Mouse (Mus musculus) T-helper 17 cell (primary cell): ENCODE results near the gene Rsbn1l.

Experiments
- in situ Hi-C, 2 experiments: fragments of 300-600 bp; cut with MboI, MseI; formaldehyde crosslinking; loops; 1 replicate in 1 of 2; 2 replicates in 1 of 2; pipeline ENCODE4 v1.15.1; 2025; ENCODE audit warnings: high pct_unique_total_duplicates in 2 of 2

Gene Rsbn1l

GRCm38 (mm10) chr5:20950855-20951650 is 5.1 kb downstream of the Rsbn1l start:
- in situ Hi-C loops: loop anchor here in 1 of 2 experiments (10.0 kb wide), 1 partner anchor 104 kb away; the partner anchor contains the start of gene Ptpn12

DNA sequence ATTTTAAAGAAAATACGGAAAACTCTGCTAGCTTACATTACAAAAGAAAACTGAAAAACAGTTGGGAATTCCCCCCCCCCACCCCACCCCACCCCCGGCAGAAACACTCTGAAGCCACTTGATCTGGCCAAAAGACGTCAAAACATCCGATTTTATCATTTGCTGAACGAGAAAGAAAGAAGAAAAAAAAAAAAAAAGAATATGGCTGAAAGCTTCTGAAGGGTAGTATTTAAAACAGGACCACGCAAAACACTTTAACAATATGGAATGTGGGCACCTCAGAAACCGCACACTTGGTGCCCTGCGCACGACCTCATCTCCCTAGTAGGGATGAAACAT is 5.7 kb downstream of the Rsbn1l start:
- in situ Hi-C loops: loop anchor here in 1 of 2 experiments (10.0 kb wide), 1 partner anchor 104 kb away; the partner anchor contains the start of gene Ptpn12

DNA sequence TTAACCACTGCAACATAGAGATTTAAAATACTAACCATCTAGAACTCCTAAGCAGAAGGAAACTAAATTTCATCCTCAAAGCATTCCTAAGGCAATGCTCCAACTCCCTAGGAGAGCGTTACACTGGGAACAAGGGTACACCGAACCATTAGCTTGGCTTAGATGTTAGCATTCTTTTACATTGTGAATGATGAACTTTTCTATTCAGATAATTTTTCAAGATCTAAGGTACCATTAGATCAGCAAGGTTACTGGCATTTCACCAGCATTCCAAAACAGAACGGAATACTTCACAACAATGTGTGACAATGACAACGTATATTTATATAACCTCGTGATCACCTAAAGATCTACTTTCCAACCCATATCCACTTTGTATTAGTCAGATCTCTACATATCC is 6.1 kb downstream of the Rsbn1l start:
- in situ Hi-C loops: loop anchor here in 1 of 2 experiments (10.0 kb wide), 1 partner anchor 105 kb away; the partner anchor contains the start of gene Ptpn12

DNA sequence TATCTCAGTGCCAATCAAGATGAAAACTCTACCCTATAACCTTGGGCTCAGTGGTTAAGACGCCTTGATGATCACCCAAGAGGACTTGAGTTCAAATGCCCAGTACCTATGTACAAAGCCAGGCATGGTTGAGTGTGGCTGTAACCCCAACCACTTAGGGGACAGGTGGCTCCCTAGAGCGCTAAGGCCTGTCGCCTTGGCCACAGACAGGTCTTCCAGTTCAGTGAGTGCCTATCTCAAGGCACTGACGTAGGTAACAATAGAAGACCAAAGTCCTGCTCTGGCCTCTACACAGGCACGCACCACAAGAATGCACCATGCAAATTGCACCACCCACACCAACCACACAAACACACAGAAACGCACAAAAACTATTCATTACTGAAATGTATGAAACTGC is 9.3 kb downstream of the Rsbn1l start:
- in situ Hi-C loops: loop anchor here in 1 of 2 experiments (10.0 kb wide), 1 partner anchor 468 kb away; no protein-coding TSS in a partner anchor

DNA sequence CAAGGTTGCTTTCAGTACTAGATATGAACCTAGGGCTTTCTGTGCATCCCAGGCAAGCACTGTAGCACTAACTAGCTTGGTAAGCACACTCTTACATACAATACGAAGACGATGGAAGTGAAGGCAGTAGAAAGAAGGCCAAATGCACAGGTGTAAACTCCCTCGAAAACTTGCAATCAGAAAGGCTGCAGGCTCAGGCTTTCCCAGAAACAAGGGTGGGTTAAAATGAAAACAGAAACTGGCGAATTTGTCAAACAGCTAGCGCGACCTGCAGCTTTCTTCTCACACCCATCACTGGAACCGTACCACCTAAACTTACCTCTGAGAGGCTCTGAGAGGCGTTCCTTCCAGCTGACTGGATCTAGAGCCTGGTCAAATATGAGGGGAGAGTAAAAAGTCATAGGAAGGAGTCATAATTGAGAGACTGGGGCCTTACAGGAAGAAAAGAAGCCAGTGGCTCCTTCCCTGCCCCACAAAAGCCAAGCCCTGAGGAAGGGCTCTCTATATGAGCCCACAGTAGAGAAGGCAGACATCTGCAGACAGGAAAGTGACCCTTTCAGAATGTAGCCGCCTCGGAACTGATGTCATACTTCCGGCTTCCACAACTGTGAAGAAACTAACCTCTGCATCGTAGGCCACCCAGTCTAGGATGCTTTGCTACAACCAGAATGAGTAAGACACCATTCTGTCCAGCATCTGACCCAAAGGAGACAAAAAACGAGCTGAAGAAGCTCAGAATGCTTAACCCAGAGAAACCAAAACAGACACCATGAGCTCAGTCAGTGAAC is 11.0 kb downstream of the Rsbn1l start:
- in situ Hi-C loops: loop anchor here (5.0 to 10.0 kb wide), 2 partner anchors 102 to 470 kb away; no protein-coding TSS in a partner anchor

DNA sequence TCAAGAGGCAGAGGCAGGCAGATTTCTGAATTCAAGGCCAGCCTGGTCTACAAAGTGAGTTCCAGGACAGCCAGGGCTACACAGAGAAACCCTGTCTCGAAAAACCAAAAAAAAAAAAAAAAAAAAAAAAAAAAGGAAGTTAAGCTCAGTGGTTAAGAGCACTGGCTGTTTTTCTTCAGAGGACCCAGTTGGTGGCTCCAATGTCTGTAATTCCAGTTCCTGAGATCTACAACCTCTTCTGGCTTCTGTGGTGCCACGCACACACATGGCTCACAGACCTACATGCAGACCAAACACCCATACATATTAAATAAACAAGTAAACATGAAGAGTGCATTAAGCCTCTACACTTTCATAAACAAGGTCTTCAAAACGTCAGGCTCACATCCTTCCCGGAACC is 12.4 kb downstream of the Rsbn1l start:
- in situ Hi-C loops: loop anchor here (5.0 to 10.0 kb wide), 2 partner anchors 104 to 471 kb away; no protein-coding TSS in a partner anchor

DNA sequence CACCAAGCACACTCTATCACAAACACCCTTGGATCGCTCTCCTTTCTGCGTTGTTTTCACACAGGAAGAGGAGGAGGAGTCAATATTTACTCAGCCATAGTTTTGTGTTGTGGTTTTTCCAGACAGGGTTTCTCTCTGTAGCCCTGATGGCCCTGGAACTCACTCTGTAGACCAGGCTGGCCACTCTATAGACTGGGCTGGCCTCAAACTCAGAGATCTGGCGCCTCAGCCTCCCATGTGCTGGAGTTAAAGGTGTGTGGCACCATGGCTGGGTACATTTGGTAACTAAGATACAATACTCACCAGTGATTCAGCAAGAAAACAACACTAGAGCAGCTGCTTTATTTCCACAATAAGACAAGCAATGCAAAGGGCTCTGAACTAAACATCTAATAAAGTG is 13.7 kb downstream of the Rsbn1l start:
- in situ Hi-C loops: loop anchor here (5.0 to 10.0 kb wide), 2 partner anchors 105 to 472 kb away; no protein-coding TSS in a partner anchor

GRCm38 (mm10) chr5:20941205-20941604 is 15.0 kb downstream of the Rsbn1l start:
- in situ Hi-C loops: loop anchor here (5.0 to 10.0 kb wide), 2 partner anchors 106 to 474 kb away; no protein-coding TSS in a partner anchor

DNA sequence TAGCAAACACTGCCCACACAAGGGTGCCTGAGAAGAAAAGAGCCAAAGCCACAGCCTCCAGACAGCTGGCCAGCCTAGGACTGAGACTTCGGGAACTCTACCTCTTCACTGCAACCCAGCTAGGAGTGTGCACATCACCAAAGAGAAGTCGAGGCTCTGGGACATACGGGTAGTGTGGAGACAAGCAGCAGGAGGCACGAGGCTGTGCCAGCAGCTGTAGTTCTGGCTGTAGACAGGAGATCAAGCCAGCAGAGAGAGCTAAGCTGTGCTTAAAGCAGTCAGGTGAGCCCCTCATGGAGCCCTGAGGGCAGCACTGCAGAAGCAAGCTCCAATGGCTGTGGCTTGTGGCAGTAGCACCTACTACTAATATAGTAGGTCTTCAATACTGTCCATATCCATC is 15.5 kb downstream of the Rsbn1l start:
- in situ Hi-C loops: loop anchor here (5.0 to 10.0 kb wide), 2 partner anchors 107 to 474 kb away; no protein-coding TSS in a partner anchor

- in situ Hi-C loops: loop anchor here (5.0 to 10.0 kb wide), 2 partner anchors 107 to 475 kb away; no protein-coding TSS in a partner anchor
Measured at GRCm38 (mm10) chr5:20940040-20940571, 16.1 kb downstream of the Rsbn1l start.

GRCm38 (mm10) chr5:20938523-20938922 is 17.7 kb downstream of the Rsbn1l start:
- in situ Hi-C loops: no loop called here

GRCm38 (mm10) chr5:20935934-20936333 is 20.3 kb downstream of the Rsbn1l start:
- in situ Hi-C loops: no loop called here

GRCm38 (mm10) chr5:20932585-20932984 is 23.6 kb downstream of the Rsbn1l start:
- in situ Hi-C loops: no loop called here

DNA sequence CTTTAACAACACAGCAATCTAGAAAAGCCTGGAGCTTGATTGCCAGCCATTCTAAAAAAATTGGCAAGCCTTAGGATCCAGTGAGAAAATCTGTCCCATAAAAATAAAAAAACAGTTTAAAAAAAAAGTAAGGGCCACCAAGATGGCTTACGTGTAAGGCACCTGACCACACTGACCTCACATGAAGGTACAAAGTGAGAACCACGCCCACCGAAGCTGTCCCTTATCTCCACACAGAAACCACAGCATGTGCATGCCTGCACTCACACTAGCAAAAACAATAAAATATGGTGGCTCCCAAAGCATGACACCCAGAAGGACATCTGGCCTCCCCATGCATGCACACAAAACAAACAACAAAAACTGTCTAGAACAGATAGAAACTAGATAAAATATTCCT is 24.9 kb downstream of the Rsbn1l start:
- in situ Hi-C loops: no loop called here

GRCm38 (mm10) chr5:20930430-20930829 is 25.8 kb downstream of the Rsbn1l start:
- in situ Hi-C loops: no loop called here

DNA sequence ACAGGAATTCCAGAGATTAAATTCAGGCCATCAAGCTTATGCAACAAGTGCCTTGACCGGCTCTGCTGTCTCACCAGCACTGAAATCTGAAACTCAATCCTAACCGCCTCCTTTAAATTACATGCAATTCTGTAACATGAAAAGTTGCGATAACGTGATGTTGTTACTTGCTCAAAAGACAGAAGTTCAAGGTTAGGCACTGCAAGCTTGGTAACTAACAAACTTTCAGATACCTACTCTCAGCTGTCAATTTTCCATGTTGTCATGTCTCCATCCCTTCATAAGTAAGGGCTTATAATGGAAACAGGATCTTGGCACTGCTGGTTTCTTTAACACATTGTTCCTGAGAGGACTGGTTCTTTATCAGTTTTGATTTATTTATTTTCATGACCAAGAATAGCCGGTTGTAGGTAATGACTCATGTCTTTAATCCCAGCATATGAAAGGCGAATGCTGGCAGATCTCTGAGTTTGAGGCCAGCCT is 26.5 kb downstream of the Rsbn1l start:
- in situ Hi-C loops: no loop called here

DNA sequence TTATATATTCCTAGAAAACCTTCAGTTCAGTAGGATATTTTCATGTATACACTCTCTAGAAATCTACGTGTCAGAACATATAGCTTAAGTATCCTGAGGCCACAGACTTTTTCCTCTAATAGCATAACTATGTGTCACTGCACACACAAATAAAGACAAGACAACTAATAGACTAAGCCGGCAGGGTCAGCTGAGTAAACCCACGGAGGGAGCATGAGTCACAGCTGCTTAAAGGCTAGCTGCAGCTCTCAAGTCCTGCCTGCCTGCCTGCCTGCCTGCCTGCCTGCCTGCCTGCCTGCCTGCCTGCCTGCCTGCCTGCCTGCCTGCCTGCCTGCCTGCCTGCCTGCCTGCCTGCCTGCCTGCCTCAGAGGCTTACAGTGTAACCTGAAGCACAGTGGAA is 30.7 kb downstream of the Rsbn1l start:
- in situ Hi-C loops: no loop called here

GRCm38 (mm10) chr5:20924608-20925007 is 31.6 kb downstream of the Rsbn1l start:
- in situ Hi-C loops: no loop called here

DNA sequence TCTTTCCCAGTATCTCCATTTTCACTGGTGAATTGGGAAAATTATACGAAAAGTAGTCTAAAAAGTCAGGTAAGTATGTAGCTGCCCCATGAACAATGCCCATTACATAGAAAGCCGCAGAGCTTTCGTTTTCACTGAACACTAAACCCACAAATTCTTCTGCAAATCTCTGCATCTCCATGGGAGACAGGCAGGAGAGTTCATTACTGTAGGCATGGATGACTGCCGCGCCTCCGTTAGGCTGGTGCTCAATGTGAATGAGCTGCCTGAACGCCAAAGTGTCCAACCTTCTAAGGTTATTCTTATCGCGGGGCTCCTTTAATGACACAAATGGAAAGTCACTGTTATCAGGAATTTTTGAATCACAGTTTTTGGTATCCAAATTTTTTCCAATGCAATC is 36.6 kb downstream of the Rsbn1l start:
- in situ Hi-C loops: loop anchor here in 1 of 2 experiments (10.0 kb wide), 1 partner anchor 245 kb away; no protein-coding TSS in a partner anchor

GRCm38 (mm10) chr5:20918967-20919366 is 37.2 kb downstream of the Rsbn1l start:
- in situ Hi-C loops: loop anchor here in 1 of 2 experiments (10.0 kb wide), 1 partner anchor 246 kb away; no protein-coding TSS in a partner anchor
